Mouse (Mus musculus) stomach, postnatal 0 days (tissue): ENCODE measurements at regions not wholly inside any gene's neighbourhood (a gene's known extent, or its start where the extent isn't known, plus 50 kb on each side); places are given as distances from the start of the nearest gene placed in this dataset.

Experiments
- CTCF ChIP-seq: IDR thresholded peaks from 2 replicates; pipeline ENCODE4 v1.5.1; 2016; ENCODE audit warnings: antibody characterized with exemption, low read depth, mild to moderate bottlenecking, moderate library complexity
- EP300 ChIP-seq: optimal IDR thresholded peaks from 2 replicates; pipeline ENCODE3; 2016; ENCODE audit warnings: antibody characterized with exemption

DNA sequence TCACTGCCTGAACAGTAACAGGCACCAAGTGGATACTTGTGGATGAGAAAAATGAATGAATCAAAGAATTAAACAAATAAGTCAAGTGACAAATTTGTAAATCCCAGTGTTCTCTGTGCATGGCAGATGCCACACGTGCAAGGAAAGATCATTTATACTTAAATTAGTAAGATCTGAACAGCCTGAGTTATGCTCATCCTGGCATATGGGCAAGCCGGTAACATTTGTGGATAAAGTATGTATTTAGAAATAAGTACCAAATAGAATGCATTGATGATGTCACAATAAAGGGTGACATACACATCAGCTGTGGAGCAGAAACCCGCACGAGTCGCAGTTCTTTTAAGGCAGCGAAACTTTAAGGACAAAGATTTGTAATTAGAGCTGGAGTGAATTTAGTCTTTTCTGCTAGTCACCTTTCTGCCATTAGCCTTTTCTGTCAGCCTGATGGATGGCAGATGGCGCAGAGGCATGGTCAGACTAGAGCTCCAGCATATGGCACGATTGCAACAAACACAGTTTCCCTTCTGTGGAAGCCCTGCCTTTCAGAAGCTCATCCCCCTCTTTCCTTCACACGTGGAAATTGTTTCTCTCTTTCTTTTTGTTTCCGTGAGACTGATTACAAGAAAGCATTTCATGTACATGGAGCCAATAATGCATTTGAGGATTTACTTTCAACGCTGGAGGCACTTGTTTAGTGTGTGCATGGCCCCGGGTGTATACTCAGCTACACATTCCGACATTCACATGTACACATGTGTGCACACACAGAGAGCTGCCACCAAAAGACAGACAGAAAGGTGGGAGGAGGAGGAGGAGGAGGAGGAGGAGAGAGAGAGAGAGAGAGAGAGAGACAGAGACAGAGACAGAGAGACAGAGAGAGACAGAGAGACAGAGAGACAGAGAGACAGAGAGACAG, 154.3 kb upstream of the D16Ertd472e start:
- TF ChIP-seq CTCF (no peak), EP300 (no peak)
